Mouse (Mus musculus) frontal cortex, postnatal 36 days (tissue): ENCODE measurements around the gene Lrp11.

Experiments
- DNase-seq, 2 experiments: peaks; one replicate each; pipeline ENCODE4 v3.0.0; 2022; ENCODE audit warnings: low spot score in 2 of 2

The Lrp11 gene

DNA sequence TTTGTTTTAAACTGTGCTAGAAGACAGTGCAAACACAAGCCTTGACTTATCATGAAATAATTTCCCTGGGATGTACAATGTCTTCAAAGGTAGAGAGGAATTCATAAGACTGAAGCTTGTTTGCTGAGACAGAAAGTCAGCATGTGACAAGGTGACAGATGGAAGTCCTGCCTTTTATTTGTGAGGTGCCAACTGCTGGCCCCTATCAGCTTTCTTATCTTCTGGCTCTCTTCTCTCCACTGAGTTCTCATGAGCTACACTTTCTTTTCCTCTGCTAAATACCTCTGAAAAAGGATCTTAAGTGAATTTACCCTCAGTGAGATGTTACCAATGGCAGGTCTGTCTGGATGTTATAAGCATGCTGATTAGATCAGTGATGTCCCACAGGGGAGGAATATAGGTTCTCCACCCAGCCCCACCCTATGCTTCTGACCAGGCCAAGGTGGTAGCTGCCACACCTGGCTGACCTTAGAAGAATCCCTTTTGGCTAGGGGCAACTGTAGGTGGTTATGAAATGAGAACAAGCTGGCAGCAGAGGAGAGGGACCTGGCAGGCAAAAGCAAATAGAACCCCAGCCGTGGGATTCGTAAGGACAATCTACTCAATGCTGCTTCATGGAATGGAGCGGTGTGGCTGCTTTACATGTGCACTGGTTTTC lies 34.4 kb downstream of the Lrp11 start:
- no peak for DNase-seq

DNA sequence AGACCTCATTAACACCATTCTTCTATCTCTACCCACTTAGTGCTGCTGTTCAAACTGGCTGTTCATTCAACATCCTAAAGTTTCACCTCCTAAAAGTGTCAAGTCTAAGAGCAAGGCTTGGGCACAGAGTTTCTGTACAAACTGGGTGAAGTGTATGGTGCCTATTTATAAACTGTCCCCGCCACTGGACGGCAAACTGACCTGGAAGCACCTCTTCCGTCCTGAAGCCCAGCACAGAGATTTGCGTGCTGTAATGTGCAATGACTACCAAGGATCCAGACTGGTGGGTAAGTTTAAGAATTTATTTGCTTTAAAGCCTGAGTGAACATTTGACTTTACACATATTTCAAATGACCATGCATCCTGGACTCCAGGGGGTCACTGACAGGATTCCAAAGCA lies 39.5 kb downstream of the Lrp11 start:
- no peak for DNase-seq

DNA sequence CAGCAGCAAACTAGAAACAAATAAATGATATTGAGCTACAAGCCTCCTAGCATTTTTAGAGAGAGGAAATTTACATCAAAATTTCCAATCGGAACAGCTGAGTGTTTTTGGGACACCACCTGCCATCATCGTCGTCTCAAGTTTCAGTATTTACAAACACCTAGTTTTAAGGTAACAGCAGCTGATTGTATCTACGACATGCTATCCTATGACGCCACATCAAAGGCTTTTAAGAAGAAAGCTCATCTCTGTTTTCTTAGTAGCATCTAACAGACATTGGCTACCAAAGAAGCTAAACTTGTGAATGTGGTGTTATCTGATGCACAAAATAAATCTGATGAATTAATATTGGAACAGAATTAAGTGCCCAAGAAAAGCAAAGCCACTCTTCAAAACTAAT lies 40.7 kb downstream of the Lrp11 start:
- no peak for DNase-seq

DNA sequence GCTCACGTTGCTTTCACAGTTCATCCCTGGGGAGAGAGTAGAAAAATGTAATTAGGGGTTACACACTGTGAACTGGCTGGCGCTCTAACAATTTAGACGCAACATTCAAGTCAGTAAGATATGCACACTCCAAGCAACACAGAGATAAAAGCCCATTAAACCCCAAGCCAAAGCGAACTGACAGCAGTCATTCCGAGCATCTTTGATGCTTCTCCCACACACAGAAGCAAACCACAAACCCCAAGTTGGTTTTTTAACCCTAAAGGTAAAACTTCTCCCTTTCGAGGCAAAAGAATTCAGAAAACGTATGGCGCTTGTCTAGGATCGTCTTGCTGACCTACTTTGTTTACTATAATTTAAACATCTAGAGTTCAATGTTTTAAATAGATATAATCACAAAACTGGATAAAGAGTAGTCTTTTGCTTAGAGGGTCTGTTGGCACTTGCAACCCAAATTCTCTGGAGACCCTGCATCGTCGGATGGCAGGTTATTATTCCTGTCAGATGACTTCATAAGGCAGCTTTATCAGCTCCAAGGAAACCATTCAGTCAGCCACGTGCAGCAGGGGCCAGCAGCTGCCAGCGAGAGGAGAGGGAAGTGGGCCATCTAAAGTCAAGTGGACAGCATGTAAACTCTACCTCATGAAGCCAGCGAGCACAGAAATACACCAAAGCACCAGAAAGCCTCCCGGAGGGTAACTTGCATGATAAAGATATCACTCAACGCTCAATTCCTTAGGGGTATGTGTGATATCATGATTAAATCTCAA lies 41.5 kb downstream of the Lrp11 start:
- no peak for DNase-seq

DNA sequence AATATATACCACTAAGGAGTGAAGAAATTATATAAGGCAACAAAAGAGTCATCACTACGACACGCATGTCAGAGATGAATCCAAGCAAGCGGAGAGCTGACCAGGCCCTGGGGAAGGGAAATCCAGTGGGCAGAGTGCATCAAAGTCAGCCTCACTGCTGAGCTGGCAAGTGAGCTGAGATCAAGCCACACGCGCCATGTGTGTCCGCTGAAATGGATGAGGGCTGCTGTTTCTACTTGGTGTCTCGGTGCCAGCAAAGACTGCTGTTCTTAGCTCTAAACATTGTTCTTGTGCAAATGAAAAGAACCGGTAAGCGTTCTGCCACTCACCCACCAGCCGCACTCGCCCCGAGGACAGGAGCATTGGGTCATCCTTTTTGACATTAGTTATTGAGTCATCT lies 50.8 kb downstream of the Lrp11 start:
- no peak for DNase-seq

DNA sequence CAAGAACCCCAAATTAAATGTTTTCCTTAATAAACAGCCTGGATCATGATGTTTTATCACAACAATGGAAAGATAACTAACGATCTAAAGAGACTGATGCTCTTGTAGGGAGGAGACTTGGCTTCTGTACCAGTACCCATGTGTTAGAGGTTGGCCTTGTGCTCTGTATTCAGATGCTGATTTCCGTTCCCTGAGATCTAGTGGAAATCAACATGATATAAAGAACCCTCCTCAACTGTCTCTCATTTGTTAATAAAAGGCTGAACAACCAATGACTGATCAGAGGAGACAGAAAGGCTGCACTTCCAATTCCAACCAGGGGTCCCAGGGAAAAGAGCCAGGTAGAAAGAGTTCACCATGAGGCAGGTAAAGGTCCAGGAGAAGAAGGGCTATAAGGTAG lies 56.3 kb downstream of the Lrp11 start:
- no peak for DNase-seq

DNA sequence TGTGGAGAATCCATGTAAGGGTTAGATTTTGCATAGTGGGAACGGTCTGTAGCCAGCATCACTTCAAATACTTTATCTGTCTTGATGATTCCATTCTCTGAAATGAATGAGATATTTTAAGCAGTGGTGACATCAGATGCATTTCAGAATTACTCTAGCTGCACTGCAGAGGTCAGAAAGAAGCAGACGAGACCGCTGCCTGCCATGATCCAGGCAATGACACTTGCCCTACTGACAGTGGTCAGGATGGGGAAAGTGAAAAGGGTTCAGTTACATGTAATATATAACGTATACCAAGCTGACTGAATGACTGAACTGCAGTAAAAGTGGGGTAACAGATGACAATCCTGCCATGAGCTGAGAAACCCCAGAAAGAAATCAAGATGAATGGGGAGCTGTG lies 59.5 kb downstream of the Lrp11 start:
- no peak for DNase-seq

DNA sequence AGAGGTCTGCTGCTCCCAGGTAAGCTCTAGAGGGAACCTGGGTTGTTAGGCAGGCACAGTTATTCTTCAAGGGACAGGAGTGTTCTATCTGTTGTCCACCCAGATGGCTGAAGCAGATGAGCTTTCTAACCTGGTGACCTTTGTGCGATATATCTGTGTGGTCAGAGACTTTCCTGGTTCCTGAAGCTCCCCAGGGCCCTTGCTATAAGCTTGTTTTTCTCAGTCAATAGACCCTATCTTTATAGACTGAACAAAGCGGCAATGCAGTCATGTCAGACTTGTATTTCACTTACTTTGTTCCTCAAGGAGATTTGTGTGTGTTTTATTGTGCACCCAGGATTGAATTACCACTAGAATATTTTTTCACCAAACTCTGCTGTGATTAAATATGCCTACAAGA lies 61.5 kb downstream of the Lrp11 start:
- DNase-seq = no peak

DNA sequence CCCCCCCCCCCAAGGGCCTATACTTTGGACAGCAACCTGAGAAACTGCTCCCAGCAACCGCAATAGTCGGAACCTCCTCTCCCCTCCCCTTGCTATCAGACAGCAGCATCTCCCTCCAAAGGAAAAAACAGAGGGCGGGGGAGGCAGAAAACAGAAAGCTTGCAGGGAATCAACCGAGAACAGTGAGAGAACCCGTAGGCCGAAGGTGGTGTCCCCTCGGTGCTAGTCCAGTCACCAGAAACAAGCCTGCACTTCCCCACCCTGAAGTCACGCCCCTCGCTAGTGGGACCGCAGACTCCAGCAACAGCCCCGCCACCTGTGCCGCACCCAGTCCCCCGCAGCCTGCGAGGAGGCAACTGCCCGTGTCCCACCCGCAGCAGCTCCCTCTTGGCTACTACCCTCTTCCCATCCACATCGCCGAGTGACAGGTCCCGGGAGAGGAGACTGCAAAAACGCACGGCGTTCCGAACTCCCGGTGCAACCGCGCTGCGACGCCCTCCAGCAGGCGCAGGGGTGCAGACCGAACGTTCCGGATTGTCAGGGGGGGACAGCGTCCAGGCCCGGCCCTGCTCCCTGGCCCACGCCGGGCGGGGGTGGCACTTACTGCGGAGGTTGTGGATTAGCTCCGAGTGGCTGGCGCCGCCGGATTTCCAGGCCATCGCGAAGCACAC lies 73.0 kb downstream of the Lrp11 start:
- no peak for DNase-seq

DNA sequence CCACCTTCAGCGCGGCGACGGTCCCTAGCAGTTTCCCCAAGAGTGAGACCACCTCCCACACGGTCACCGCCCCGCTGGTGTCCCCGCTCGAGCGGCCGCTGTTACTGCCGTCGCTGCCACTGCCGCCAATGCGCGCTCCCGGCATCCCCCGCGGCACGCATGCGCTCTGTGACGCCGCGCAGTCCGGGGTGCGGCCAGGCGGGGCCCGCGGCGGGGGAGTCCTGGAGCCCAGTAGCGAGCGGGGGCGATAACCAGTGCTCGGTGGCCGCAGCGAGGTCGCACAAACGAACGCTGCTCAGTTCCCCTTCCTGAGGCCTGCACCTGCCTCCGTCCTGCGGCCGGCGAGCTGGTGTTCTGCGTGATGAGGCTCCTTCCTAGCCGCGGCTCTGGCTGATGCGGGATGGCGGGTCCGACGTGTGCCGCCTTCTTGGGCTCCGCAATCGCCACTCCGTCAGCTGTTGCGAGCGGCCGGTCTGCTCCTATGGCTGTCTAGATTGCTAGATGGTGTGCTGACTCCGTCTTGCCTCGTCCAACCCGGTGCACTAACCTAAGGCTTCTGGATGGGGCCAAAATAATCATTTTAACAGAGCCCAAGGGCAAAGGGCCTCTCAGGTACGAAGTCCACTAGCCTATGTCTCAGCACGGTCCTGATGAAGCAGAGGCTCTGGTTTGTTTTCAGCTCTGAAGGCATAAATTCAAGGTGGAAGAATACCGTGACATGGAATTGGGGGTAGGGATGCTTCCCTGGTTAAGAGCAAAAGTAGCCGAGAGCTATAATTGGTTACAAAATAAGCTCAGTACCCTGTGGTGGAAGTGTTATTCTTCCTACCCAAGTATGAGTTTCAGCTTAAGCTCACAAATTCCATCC lies 73.8 kb downstream of the Lrp11 start:
- peak; percentile 93 to 95 for DNase-seq

DNA sequence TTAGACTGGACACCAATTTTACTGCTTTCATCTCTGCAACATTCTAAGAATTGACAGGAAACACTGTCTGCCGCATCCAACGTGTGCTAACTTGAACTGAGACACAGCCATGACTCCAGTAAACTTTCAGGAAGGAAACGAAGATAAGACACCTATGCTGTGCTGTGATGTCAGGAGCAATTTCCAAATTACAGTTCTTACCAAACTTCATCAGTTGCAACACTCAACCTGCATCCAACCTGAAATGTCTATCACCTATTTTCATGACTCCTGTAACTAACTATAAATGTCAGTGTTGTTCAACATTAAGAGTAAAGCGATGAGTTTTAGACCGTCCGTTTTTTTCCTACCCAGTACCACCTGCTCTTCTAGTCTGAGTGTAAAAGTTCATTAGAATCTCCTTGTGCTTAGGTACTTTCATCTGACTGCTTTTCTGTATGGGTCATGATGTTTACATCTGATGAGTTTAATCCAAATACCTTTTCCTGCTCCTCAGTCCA lies 74.5 kb downstream of the Lrp11 start:
- DNase-seq = no peak

DNA sequence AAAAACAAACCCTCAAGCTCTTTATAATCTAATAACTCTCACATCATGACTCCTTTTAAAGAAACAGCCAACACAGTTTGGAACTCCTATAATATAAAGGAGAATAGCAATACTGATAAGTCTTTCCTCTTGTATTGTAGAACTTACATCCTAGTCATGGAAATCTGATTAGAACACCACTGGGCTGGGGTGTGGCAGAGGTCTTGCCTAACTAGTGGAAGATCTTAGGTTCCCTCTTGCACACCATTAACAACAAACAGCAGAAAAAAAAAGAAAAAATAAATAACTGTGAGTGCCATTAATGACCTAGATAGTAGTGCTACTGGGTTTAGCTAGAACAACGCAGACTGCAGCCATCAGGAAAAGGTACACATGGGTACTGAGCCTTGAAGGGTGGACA lies 75.3 kb downstream of the Lrp11 start:
- no peak for DNase-seq

DNA sequence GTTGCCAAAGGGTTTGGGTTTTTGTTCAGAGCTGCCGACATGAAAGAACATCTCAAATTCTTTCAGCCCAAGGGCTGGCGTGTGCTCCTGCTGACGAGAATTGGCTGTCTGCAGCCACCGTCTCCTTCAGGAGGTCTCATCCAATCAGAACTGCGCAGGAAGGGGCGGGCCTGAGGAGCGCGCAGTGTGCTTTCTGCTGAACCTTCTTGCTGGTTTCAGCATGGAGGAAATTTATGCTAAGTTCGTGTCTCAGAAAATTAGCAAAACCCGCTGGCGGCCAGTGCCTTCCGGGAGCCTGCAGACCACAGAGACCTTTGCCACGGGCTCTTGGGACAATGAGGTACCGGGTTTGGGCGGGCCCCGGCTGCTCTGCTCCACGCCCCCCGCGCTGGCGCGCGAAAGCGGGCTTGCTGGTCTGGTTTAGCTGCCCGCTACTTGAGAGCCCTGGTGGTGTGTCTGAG lies 77.8 kb downstream of the Lrp11 start, which contains the start of gene Nup43:
Nup43 (plus strand) TSS at position 162 of the 461 bp plus-strand sequence.
- peak; percentile 91 to 92 for DNase-seq

DNA sequence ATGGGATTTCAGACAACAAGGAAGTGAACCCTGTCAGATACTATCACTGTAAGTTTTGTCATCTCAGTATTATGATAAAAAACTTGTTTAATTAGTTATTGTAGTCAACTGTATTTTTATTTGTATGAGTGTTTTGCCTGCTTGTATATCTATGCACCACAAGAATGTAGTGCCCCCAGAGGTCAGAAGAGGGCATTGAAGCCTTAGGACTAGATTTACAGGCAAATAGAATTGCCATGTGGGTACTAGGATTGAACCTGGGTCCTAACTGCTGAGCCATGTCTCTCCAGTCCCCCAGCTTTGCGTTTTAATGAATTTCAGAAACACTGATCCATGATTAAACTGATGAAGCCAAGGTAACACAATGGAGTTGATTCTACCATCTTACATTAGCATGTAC lies 84.1 kb downstream of the Lrp11 start:
- no peak for DNase-seq
